Mouse (Mus musculus): ENCODE measurements around the gene Sart3. TPM values are rescaled to one million over a fixed set of nuclear protein-coding genes. Genes with fewer than 3 reads are reported as not detected.

Sart3 gene
- total and polyA plus RNA-seq, 2 experiments from 2014 or later: 26.4 to 34.7 TPM

GRCm38 (mm10) chr5:113694000-113694399 is 78.3 kb downstream of the Sart3 start:
- 50% methylated on average over 4 of the region's 4 CpGs for WGBS
- H3K27ac ChIP-seq: peak overlapping the region; percentile 23; the same call in 1 of the 2 replicates
- no peak overlapping the region for H3K9ac ChIP-seq (replicated peaks; ENCODE audit: low read length)

GRCm38 (mm10) chr5:113693196-113693755 is 79.0 kb downstream of the Sart3 start:
- DNase-seq (ENCODE audit: low spot score) (no peak), ATAC-seq (no peak)
- 89% methylated on average over 8 of the region's 8 CpGs for WGBS
- Histone ChIP-seq H3K4me3 (ENCODE audit: low read length) (no peak overlapping the region), H3K4me1 (ENCODE audit: insufficient read depth, low read length) (peaks cover 17% of the 10 kb centered on the region; the same call in 1 of the 2 replicates), H3K36me3 (ENCODE audit: insufficient read depth, low read length) (no peaks in the 10 kb centered on the region), H3K27ac (no peak overlapping the region), H3K9ac (replicated peaks; ENCODE audit: low read length) (no peak overlapping the region), H3K4me2 (ENCODE audit: low read depth, low read length) (no peak overlapping the region), H3K9me3 (ENCODE audit: low read length) (no peaks in the 10 kb centered on the region), H3K27me3 (ENCODE audit: insufficient read depth, low read length) (no peaks in the 10 kb centered on the region)
- TF ChIP-seq CTCF (IDR thresholded peaks at IDR 0.05; ENCODE audit: low read depth): no peak

More at GRCm38 (mm10) chr5:113694000-113694399, 78.3 kb downstream of the Sart3 start:
- H3K4me1 ChIP-seq (ENCODE audit: insufficient read depth, low read length): peaks cover 17% of the 10 kb centered on the region; the same call in 1 of the 2 replicates
- H3K36me3 ChIP-seq (ENCODE audit: insufficient read depth, low read length): no peaks in the 10 kb centered on the region
- no peak for TF ChIP-seq CTCF (IDR thresholded peaks at IDR 0.05; ENCODE audit: low read depth)
- H3K9me3 ChIP-seq (ENCODE audit: low read length): no peaks in the 10 kb centered on the region
- no peak overlapping the region for H3K4me2 ChIP-seq (ENCODE audit: low read depth, low read length)
- H3K27me3 ChIP-seq (ENCODE audit: insufficient read depth, low read length): no peaks in the 10 kb centered on the region
- no peak overlapping the region for H3K4me3 ChIP-seq (ENCODE audit: low read length)
- DNase-seq (ENCODE audit: low spot score) (no peak), ATAC-seq (no peak)

Other genes with a start within 250 kb of the Sart3 start
- gene Cmklr1, start 122.1 kb downstream of the Sart3 start, total RNA-seq (2014; rRNA removed): 4.8 and 9.7 TPM in 2 replicates
- 0.91 and 1.6 TPM in 2 replicates for gene Cmklr1, start 122.1 kb downstream of the Sart3 start, polyA plus RNA-seq (2015; fragmentation: Nextera tagmentation; extraction: Ambion mirVana)
- gene 1700069L16Rik, start 47.7 kb downstream of the Sart3 start, total RNA-seq (2014; rRNA removed): not detected in 2 replicates
- gene 1700069L16Rik, start 47.7 kb downstream of the Sart3 start, polyA plus RNA-seq (2015; fragmentation: Nextera tagmentation; extraction: Ambion mirVana): not detected in 2 replicates
- gene Ficd, start 36.7 kb downstream of the Sart3 start, total RNA-seq (2014; rRNA removed): 11.7 and 12.0 TPM in 2 replicates
- gene Ficd, start 36.7 kb downstream of the Sart3 start, polyA plus RNA-seq (2015; fragmentation: Nextera tagmentation; extraction: Ambion mirVana): 8.6 and 8.7 TPM in 2 replicates
- 53.5 and 77.9 TPM in 2 replicates for gene Iscu, start 238 bp upstream of the Sart3 start, total RNA-seq (2014; rRNA removed)
- gene Iscu, start 238 bp upstream of the Sart3 start, polyA plus RNA-seq (2015; fragmentation: Nextera tagmentation; extraction: Ambion mirVana): 111 and 122 TPM in 2 replicates
- 5.2 and 9.2 TPM in 2 replicates for gene Tmem119, start 28.0 kb upstream of the Sart3 start, total RNA-seq (2014; rRNA removed)
- gene Tmem119, start 28.0 kb upstream of the Sart3 start, polyA plus RNA-seq (2015; fragmentation: Nextera tagmentation; extraction: Ambion mirVana): 7.3 and 7.6 TPM in 2 replicates
- gene Selplg, start 60.1 kb upstream of the Sart3 start, total RNA-seq (2014; rRNA removed): 2.8 and 4.1 TPM in 2 replicates
- gene Selplg, start 60.1 kb upstream of the Sart3 start, polyA plus RNA-seq (2015; fragmentation: Nextera tagmentation; extraction: Ambion mirVana): 1.8 and 2.2 TPM in 2 replicates
- 151 and 159 TPM in 2 replicates for gene Coro1c, start 136.2 kb upstream of the Sart3 start, total RNA-seq (2014; rRNA removed)
- 140 and 149 TPM in 2 replicates for gene Coro1c, start 136.2 kb upstream of the Sart3 start, polyA plus RNA-seq (2015; fragmentation: Nextera tagmentation; extraction: Ambion mirVana)
- gene Ssh1, start 221.4 kb upstream of the Sart3 start, total RNA-seq (2014; rRNA removed): 12.4 and 14.5 TPM in 2 replicates
- 9.7 and 11.6 TPM in 2 replicates for gene Ssh1, start 221.4 kb upstream of the Sart3 start, polyA plus RNA-seq (2015; fragmentation: Nextera tagmentation; extraction: Ambion mirVana)
- 0.84 TPM in 1 of 2 replicates, not detected in the other for gene Dao, start 231.2 kb upstream of the Sart3 start, total RNA-seq (2014; rRNA removed)
- 0.14 TPM in 1 of 2 replicates, not detected in the other for gene Dao, start 231.2 kb upstream of the Sart3 start, polyA plus RNA-seq (2015; fragmentation: Nextera tagmentation; extraction: Ambion mirVana)

All from hindbrain, postnatal 0 days (tissue).